8 mouse cellular contexts compared by ENCODE assay signal in the genomic region with DNA sequence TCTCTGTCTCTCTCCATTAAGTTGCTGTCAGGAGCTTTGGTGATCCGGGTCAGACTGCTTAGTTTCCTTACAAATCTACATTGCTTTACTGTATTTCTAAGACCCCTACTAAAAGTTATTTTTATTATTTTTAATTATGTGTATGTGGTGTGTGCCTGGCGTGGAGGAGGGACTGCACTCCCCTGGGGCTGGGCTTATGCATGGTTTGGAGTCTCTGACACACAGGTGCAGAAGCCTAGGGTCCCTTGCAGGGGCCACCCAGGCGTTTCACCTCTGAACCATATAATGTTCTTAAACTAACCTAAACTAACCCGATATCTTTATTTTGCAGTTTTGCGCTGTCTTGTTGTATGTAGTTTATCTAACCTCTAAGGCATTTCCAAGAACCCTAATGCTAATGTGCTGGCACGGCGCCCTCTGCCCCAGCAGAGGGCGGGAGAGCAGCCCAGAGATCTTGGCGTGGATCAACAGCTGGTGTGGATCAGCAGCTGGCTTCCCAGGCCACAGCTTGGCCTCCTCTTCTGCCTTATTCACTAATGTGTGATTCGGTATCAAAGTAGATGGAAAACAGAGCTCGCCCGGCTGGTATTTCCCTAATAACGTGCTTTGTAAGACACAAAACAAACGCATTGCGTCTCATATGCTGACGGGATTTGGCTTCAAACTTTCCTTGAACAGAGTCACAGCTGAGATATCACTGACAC.
DNase-seq lines count a peak whose midpoint lies in the region; ATAC-seq and TF ChIP-seq lines count a peak whose summit lies in the region.

No protein-coding gene starts in this region.

- H3K27ac ChIP-seq in heart, embryonic 13.5 days (replicated peaks): peak overlapping the region; percentile 70
- no peak overlapping the region for H3K27ac ChIP-seq in thymus, adult 2 months (ENCODE audit: control insufficient read depth, insufficient read depth, low read length)

- no peak for TF ChIP-seq POLR2A in thymus, adult 2 months (IDR thresholded peaks at IDR 0.05; ENCODE audit: control insufficient read depth, extremely low read depth, insufficient read depth, low read length, poor library complexity)

- no peaks in the 10 kb centered on the region for H3K27me3 ChIP-seq in heart, embryonic 13.5 days (replicated peaks)
- H3K27me3 ChIP-seq in thymus, adult 2 months (ENCODE audit: control insufficient read depth, insufficient read depth, low read length): no peaks in the 10 kb centered on the region

- H3K4me3 ChIP-seq in heart, embryonic 13.5 days: no peak overlapping the region
- H3K4me3 ChIP-seq in thymus, adult 2 months (ENCODE audit: control insufficient read depth, insufficient read depth, low read length): no peak overlapping the region

- H3K4me1 ChIP-seq in heart, embryonic 13.5 days: peaks cover 38% of the 10 kb centered on the region
- no peaks in the 10 kb centered on the region for H3K4me1 ChIP-seq in thymus, adult 2 months (replicated peaks; ENCODE audit: control insufficient read depth, insufficient read depth, low read length)

- DNase-seq in urinary bladder, postnatal 25 days (ENCODE audit: low spot score): peak; percentile 42
- DNase-seq in urinary bladder, postnatal 10 days (ENCODE audit: low spot score): no peak
- DNase-seq in kidney, postnatal 36 days: peak; percentile 75 to 81
- no peak for DNase-seq in thymus, adult 2 months
- no peak for DNase-seq in layer of hippocampus, adult 8-10 months (ENCODE audit: low spot score in 2 of 2)
- no peak for DNase-seq in cerebellum, adult 8-10 months
- DNase-seq in frontal cortex, postnatal 25 days (ENCODE audit: low spot score in 2 of 2): no peak

- H3K4me2 ChIP-seq in heart, embryonic 13.5 days: no peak overlapping the region

- TF ChIP-seq CTCF in thymus, adult 2 months (IDR thresholded peaks at IDR 0.05; ENCODE audit: borderline replicate concordance, control insufficient read depth, extremely low read depth, insufficient read depth, low read length, poor library complexity): no peak

- 0 out of 2 replicates have a peak, but pooled peaks have one; percentile 29 for ATAC-seq in heart, embryonic 13.5 days (ENCODE audit: extremely low read depth, insufficient number of reproducible peaks, low FRiP score, low TSS enrichment)

- H3K9ac ChIP-seq in heart, embryonic 13.5 days: no peak overlapping the region

- H3K36me3 ChIP-seq in heart, embryonic 13.5 days: no peaks in the 10 kb centered on the region
- H3K36me3 ChIP-seq in thymus, adult 2 months (ENCODE audit: control insufficient read depth, insufficient read depth, low read length): no peaks in the 10 kb centered on the region

- H3K9me3 ChIP-seq in heart, embryonic 13.5 days: no peaks in the 10 kb centered on the region

- 60% methylated on average over 16 of the region's 16 CpGs for WGBS in heart, embryonic 13.5 days
- WGBS in thymus, adult 2 months: 87% methylated on average over 16 of the region's 16 CpGs

Comparison
In these comparisons a context has a peak if more than half of its experiments do, and no peak if none do; other contexts are left out.
1. DNase-seq: peak in urinary bladder, postnatal 25 days (single experiment) and kidney, postnatal 36 days (2 of 2); none in urinary bladder, postnatal 10 days (single experiment), thymus, adult 2 months (single experiment), layer of hippocampus, adult 8-10 months (0 of 2), cerebellum, adult 8-10 months (single experiment) and frontal cortex, postnatal 25 days (0 of 2).